In the genomic region with DNA sequence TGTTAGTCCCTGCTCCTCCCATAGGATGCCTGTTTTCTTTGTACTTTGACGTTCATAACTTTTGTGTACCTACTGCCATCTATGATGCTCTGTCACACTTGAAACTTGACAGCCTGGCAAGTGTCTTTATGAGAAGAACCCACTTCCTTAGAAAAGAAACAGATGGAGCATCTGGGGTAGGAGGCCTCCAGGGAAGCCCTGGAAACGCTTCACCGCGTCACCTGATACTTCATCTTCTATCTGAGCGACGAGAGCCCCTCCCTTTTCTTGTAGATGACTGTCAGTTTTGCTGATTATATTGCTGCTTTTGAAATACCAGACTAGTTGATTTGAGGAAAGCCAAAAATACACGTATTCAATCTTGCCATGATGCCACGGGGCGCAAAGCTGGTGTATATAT, we compare ENCODE assay signal across 13 mouse cellular contexts. TPM values are rescaled to one million over a fixed set of nuclear protein-coding genes. Genes with fewer than 3 reads are reported as not detected.
"Had no signal": no experiment of that assay in that cellular context is flagged by ENCODE, and none has a peak within 500 bp of the region (broad histone marks: within the 10 kb centered on the region; RNA-seq: fewer than 3 reads in every experiment).

No protein-coding gene starts in this region.

- H3K9ac ChIP-seq: liver, embryonic 15.5 days; midbrain, embryonic 13.5 days; neural tube, embryonic 12.5 days had no signal

- H3K27me3 ChIP-seq: liver, embryonic 15.5 days; midbrain, embryonic 13.5 days; neural tube, embryonic 12.5 days had no signal

- ATAC-seq: lung, postnatal 0 days; midbrain, embryonic 13.5 days had no signal

- DNase-seq: kidney, postnatal 25 days; lung, adult 2 months; lung, postnatal 36 days; thymus, postnatal 36 days had no signal

- H3K4me2 ChIP-seq: liver, embryonic 11.5 days; liver, embryonic 15.5 days; midbrain, embryonic 13.5 days; neural tube, embryonic 12.5 days had no signal

- H3K4me3 ChIP-seq: left cerebral cortex, adult 2 months; limb, embryonic 10.5 days; liver, embryonic 15.5 days; midbrain, embryonic 13.5 days; neural tube, embryonic 12.5 days had no signal

- H3K27ac ChIP-seq: left cerebral cortex, adult 2 months; limb, embryonic 10.5 days; liver, embryonic 15.5 days; midbrain, embryonic 13.5 days; neural tube, embryonic 12.5 days had no signal

- H3K9me3 ChIP-seq: limb, embryonic 10.5 days; liver, embryonic 15.5 days; midbrain, embryonic 13.5 days; neural tube, embryonic 12.5 days had no signal

- H3K4me1 ChIP-seq: limb, embryonic 10.5 days; liver, embryonic 15.5 days; midbrain, embryonic 13.5 days; neural tube, embryonic 12.5 days had no signal

RNA-seq across cellular contexts. Expression of a gene that starts 41.8 kb away (rescaled TPM):
- total RNA-seq: left cerebral cortex, adult 2 months; monocyte, adult 5-6 weeks had no signal
- polyA plus RNA-seq: testis, adult 2 months had no signal
